Mouse (Mus musculus): ENCODE measurements at regions not wholly inside any gene's neighbourhood (a gene's known extent, or its start where the extent isn't known, plus 50 kb on each side); places are given as distances from the start of the nearest gene placed in this dataset.

DNA sequence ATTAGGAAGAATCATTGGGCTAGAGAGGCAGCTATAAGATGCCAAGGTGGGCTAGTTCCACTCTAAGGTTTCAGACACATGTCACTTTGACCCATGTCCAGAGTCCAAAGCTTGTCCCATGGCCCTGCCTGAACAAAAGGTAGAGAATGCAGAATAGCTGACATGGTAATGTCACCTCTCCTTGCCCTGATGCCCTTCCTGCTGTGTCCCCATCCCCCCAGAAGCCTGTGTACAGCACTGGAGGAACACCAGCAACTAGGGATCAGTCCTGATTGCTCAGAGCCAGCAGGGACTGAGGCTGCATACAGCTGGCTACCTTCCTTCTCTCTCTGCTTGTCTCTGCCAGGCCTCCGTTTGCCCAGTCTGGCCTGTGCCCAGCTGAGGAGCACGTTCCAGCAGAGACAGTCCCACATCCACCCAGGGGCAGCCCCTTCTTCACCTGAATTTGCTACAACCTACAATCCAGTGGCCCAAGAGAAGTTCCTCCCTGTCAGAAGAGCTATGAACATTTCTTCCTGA lies 61.7 kb upstream of the Otos start:
- TF ChIP-seq MAFK (IDR thresholded peaks at IDR 0.05; ENCODE audit: insufficient read depth, low read depth, low read length) (no peak), HCFC1 (IDR thresholded peaks at IDR 0.05; ENCODE audit: borderline replicate concordance, insufficient read depth, low read length) (no peak)

Measured in ES-E14 (cell line).